Mouse (Mus musculus): ENCODE data around the gene Hs3st3b1.

GRCm38 (mm10) chr11:63837526-63837925, 84.6 kb downstream of the Hs3st3b1 start:
- no peak for TF ChIP-seq CTCF (IDR thresholded peaks at IDR 0.05; ENCODE audit: low read depth)
- no peak for TF ChIP-seq EP300 (IDR thresholded peaks at IDR 0.05; ENCODE audit: low read depth)
